Comparison of ENCODE assay signal across 14 mouse cellular contexts in genomic region chr10:91227034-91227433, GRCm38 (mm10). TPM values are rescaled to one million over a fixed set of nuclear protein-coding genes. Genes with fewer than 3 reads are reported as not detected.
A peak's percentile ranks its signal among the peaks of the same experiment; 100 is the strongest.
DNase-seq lines count a peak whose midpoint lies in the region; TF ChIP-seq lines count a peak whose summit lies in the region.
"Had no signal": no experiment of that assay in that cellular context is flagged by ENCODE, and none has a peak within 500 bp of the region (broad histone marks: within the 10 kb centered on the region; RNA-seq: fewer than 3 reads in every experiment).

No protein-coding gene starts in this region.

- DNase-seq in kidney, postnatal 10 days: peak; percentile 28
- no peak for DNase-seq in kidney, adult 18-20 months
- DNase-seq in 3T3-L1 (ENCODE audit: low read depth, low spot score) (peak; percentile 56), NIH3T3 (ENCODE audit: low read depth) (peak; percentile 78)
- no peak for DNase-seq in limb, embryonic 10.5 days (ENCODE audit: low spot score)
- no peak for DNase-seq in gastrocnemius, adult 2 months
- DNase-seq in frontal cortex, postnatal 10 days (ENCODE audit: low spot score in 2 of 2): no peak
- DNase-seq: cerebellum, postnatal 36 days; gastrocnemius, postnatal 10 days; heart, adult 18-20 months; thymus, postnatal 36 days had no signal

- H3K4me1 ChIP-seq in limb, embryonic 10.5 days: peaks cover 47% of the 10 kb centered on the region

- H3K27ac ChIP-seq in limb, embryonic 10.5 days: peak overlapping the region; percentile 46; the same call in 1 of the 2 replicates
- H3K27ac ChIP-seq in gastrocnemius, adult 2 months: no peak overlapping the region
- H3K27ac ChIP-seq: kidney, postnatal 0 days; neural tube, embryonic 12.5 days had no signal

- no peaks in the 10 kb centered on the region for H3K27me3 ChIP-seq in limb, embryonic 10.5 days (ENCODE audit: low read depth, poor library complexity, severe bottlenecking)
- H3K27me3 ChIP-seq: megakaryocyte, embryonic 14.5 days; neural tube, embryonic 12.5 days had no signal

- intact Hi-C loops in gastrocnemius, adult 2 months (cut with DNase I): no loop called here

- WGBS in limb, embryonic 10.5 days: 82% methylated on average over 4 of the region's 4 CpGs

- no peak overlapping the region for H3K4me3 ChIP-seq in limb, embryonic 10.5 days
- no peak overlapping the region for H3K4me3 ChIP-seq in gastrocnemius, adult 2 months
- H3K4me3 ChIP-seq: megakaryocyte, embryonic 14.5 days; neural tube, embryonic 12.5 days had no signal

- no peak for TF ChIP-seq CTCF in gastrocnemius, adult 2 months (IDR thresholded peaks at IDR 0.05)

- no peaks in the 10 kb centered on the region for H3K9me3 ChIP-seq in limb, embryonic 10.5 days (replicated peaks)
- H3K9me3 ChIP-seq: megakaryocyte, embryonic 14.5 days; neural tube, embryonic 12.5 days had no signal

- no peaks in the 10 kb centered on the region for H3K36me3 ChIP-seq in limb, embryonic 10.5 days
- H3K36me3 ChIP-seq: neural tube, embryonic 12.5 days had no signal

RNA-seq across cellular contexts. Expression of gene Tmpo, which starts 45.9 kb away (rescaled TPM):
- 260 and 300 TPM in 2 replicates for polyA plus RNA-seq in limb, embryonic 10.5 days (2016; fragmentation: Nextera tagmentation; extraction: Ambion mirVana)
- 10 to 100 TPM; 62.2 to 83.0 TPM for total RNA-seq in gastrocnemius, adult 2 months (2021)

Comparison
In these comparisons a context has a peak if more than half of its experiments do, and no peak if none do; other contexts are left out.
1. DNase-seq: peak in kidney, postnatal 10 days (single experiment), 3T3-L1 (single experiment) and NIH3T3 (single experiment); none in kidney, adult 18-20 months (single experiment), limb, embryonic 10.5 days (single experiment), gastrocnemius, adult 2 months (single experiment) and frontal cortex, postnatal 10 days (0 of 2).